Mouse (Mus musculus) cortical plate, adult 2 months (tissue): Measurements from ENCODE around the gene Pakap.

Source experiments
- CTCF ChIP-seq: fragments of 200-500 bp; IDR thresholded peaks from 2 replicates; pipeline ENCODE4 v1.5.1; 2011; ENCODE audit warnings: mild to moderate bottlenecking, control low read depth, low read length; ENCODE audit not compliant: insufficient read depth; ENCODE audit errors: extremely low read depth
- POLR2A ChIP-seq: fragments of 200-500 bp; IDR thresholded peaks from 2 replicates; pipeline ENCODE4 v1.6.1; 2011; ENCODE audit warnings: mild to moderate bottlenecking, low read length, control low read depth; ENCODE audit not compliant: insufficient read depth; ENCODE audit errors: extremely low read depth

DNA sequence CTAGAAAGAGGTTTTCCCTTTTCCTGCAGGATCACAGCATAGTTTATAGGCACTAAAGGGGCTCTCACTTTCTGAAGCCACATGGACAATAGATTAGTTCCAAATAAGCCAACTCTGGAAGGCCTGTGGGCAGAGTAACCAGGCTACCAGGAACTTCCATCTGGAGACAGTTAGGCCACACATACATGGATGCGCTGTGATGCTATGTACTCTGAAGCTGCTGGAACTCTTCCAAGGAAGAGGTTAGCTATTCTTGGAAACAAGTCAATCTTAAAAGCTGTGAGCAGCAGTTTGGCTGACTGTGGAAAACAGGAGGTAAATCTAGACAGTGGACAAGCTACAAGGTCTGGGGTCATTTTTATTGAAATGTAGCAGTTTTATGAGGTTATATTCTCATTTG lies 196.4 kb downstream of the Pakap start:
- TF ChIP-seq CTCF (no peak), POLR2A (no peak)
